Mouse (Mus musculus) bone marrow macrophage, adult 2 months (primary cell): ENCODE measurements around the gene Srgap3.

Experiments
- CTCF ChIP-seq: IDR thresholded peaks from 2 replicates; pipeline ENCODE4 v1.5.1; 2012; ENCODE audit warnings: low read depth, mild to moderate bottlenecking, low read length, moderate library complexity
- POLR2A ChIP-seq: IDR thresholded peaks from 2 replicates; pipeline ENCODE4 v1.6.1; 2012; ENCODE audit warnings: mild to moderate bottlenecking, low read depth, low read length, borderline replicate concordance

- TF ChIP-seq CTCF (no peak), POLR2A (no peak)
Observed at GRCm38 (mm10) chr6:112691523-112691922, 255.5 kb downstream of the Srgap3 start.
